Mouse (Mus musculus): Measurements from ENCODE around the gene Lims1. TPM values are rescaled to one million over a fixed set of nuclear protein-coding genes. Genes with fewer than 3 reads are reported as not detected.

Lims1 gene
- polyA plus RNA-seq, 1 experiment from 2014 or later: 111 TPM

DNA sequence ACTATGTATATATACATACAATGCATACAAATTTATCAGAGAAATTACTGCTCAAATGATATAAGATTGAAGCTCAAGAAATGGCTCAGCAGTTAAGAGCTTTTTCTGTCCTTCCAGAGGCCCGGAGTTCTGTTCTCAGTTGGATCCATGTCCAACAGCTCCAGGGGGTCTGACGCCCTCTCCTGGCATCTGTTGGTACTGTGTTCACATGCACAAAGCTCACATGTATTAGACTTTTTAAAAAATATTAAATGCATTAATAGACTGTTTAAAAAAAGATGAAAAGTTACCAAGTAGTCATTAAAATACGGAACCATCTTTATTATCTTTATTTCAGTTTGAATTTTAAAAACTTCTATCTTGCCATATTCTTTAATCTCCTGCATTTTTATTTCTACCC, 65.4 kb downstream of the Lims1 start:
- WGBS: 84% methylated on average over 3 of the region's 3 CpGs
- TF ChIP-seq EP300 (optimal IDR thresholded peaks at IDR 0.05) (no peak), CTCF (IDR thresholded peaks at IDR 0.05; ENCODE audit: low read depth) (peak; percentile 47)
- no peak for ATAC-seq (ENCODE audit: low FRiP score, low TSS enrichment)

DNA sequence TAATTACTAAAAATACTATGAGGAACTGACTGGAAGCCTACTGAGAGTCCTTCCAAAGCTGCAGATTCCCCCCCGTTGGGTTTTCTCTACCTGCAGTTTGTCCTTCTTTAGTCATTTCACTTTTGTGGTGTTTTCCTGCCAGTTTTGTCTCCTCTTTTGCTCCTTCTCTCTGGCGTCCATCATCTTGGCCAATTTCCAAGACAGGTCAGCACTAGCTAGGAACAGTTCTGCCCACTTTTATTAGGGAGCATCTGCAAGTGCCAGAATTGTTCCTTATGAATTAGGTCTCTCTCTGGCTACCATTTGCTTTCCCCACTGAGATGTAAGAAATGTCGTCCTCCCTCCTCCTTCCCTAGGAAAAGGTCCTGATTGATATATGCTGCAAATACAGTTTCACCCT, 65.9 kb downstream of the Lims1 start:
- Histone ChIP-seq H3K4me3 (ENCODE audit: low read depth, low read length) (no peak overlapping the region), H3K4me1 (replicated peaks; ENCODE audit: control insufficient read depth, insufficient read depth) (0 out of 2 replicates have a peak, but pooled peaks cover 3% of the 10 kb centered on the region), H3K27ac (replicated peaks) (no peak overlapping the region), H3K9ac (ENCODE audit: low read length) (no peak overlapping the region), H3K4me2 (replicated peaks; ENCODE audit: low read depth) (no peak overlapping the region), H3K27me3 (ENCODE audit: control insufficient read depth, insufficient read depth, low read length) (no peaks in the 10 kb centered on the region), H3K36me3 (ENCODE audit: control insufficient read depth, insufficient read depth, low read length) (no peaks in the 10 kb centered on the region), H3K9me3 (ENCODE audit: control insufficient read depth, low read length) (no peaks in the 10 kb centered on the region)
- DNase-seq (ENCODE audit: low spot score) (no peak), ATAC-seq (ENCODE audit: low FRiP score, low TSS enrichment) (no peak)
- 63% methylated on average over 3 of the region's 3 CpGs for WGBS
- TF ChIP-seq EP300 (optimal IDR thresholded peaks at IDR 0.05) (no peak), CTCF (IDR thresholded peaks at IDR 0.05; ENCODE audit: low read depth) (no peak)

More for the DNA sequence above, 65.4 kb downstream of the Lims1 start:
- H3K27ac ChIP-seq (replicated peaks): no peak overlapping the region
- H3K4me2 ChIP-seq (replicated peaks; ENCODE audit: low read depth): no peak overlapping the region
- no peaks in the 10 kb centered on the region for H3K27me3 ChIP-seq (ENCODE audit: control insufficient read depth, insufficient read depth, low read length)
- H3K36me3 ChIP-seq (ENCODE audit: control insufficient read depth, insufficient read depth, low read length): no peaks in the 10 kb centered on the region
- 0 out of 2 replicates have a peak, but pooled peaks cover 5% of the 10 kb centered on the region for H3K4me1 ChIP-seq (replicated peaks; ENCODE audit: control insufficient read depth, insufficient read depth)
- DNase-seq (ENCODE audit: low spot score): no peak
- H3K9me3 ChIP-seq (ENCODE audit: control insufficient read depth, low read length): no peaks in the 10 kb centered on the region
- H3K9ac ChIP-seq (ENCODE audit: low read length): no peak overlapping the region
- H3K4me3 ChIP-seq (ENCODE audit: low read depth, low read length): no peak overlapping the region

DNA sequence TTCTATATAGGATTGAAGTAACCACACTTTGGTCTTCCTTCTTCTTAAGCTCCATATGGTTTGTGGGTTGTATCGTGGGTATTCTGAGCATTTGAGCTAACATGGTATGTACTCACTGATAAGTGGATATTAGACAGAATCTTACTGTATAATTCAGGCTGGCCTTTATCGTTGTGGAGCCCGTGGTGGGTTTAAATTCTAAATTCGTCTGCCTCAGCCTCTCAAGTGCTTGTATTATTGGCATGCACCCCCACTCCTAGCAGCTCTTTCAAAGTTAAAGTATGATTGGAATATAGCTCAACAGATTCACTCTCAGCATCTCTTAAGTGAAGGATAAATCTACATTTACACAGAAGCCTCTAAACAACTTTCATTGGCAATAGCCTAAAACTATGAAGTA, 69.2 kb downstream of the Lims1 start:
- ATAC-seq (ENCODE audit: low FRiP score, low TSS enrichment) (no peak), DNase-seq (ENCODE audit: low spot score) (no peak)
- 65% methylated on average over 4 of the region's 4 CpGs for WGBS

DNA sequence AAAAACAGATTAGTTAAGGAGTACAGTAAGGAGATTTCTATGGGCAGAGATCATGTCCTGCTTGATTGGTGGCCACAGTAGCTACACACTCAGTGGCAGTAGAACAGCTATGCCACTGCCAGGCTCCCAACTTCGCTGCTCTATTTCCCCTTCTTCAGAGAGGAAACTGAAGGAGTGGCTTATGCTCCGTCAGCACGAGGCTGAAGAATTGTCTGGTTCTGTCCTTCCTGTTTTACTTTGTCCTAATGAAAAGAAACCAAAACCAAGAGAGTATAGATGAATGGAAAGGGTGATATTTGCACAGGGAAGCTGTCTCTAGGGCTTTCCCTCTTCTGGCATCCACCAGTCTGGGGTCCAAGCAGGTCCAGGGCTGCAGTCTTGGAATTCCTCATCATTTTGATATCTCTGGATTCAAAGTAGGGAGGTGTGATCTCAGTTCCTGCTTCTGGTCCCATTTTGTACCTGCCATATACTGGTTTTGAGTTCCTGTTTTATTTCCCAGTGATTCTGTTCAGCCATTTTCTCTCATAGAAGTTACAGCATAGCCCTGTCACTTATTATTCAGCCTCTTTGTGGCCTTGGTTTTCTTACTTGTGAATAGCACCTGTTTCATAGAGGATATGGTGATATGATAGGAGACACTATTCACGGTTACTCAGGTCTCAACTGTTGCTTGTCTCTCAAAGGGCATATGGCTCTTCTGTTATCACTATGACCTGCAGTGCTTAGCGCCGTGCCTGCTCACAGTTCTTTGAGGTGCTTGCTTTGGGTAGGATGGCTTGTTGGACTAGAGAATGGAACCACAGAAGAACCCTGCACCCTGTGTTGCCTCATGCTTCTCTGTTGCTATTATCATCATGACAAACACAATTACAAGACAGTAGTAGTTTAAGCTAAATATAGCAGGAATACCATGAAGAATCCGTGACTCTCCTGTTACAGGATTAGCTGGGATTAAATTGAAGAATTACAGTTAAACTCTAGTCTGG, 70.1 kb downstream of the Lims1 start:
- no peaks in the 10 kb centered on the region for H3K36me3 ChIP-seq (ENCODE audit: control insufficient read depth, insufficient read depth, low read length)
- no peak for DNase-seq (ENCODE audit: low spot score)
- H3K9ac ChIP-seq (ENCODE audit: low read length): no peak overlapping the region
- no peaks in the 10 kb centered on the region for H3K9me3 ChIP-seq (ENCODE audit: control insufficient read depth, low read length)
- no peak overlapping the region for H3K4me3 ChIP-seq (ENCODE audit: low read depth, low read length)
- ATAC-seq (ENCODE audit: low FRiP score, low TSS enrichment): no peak
- peak overlapping the region; percentile 61 for H3K27ac ChIP-seq (replicated peaks)
- no peak overlapping the region for H3K4me2 ChIP-seq (replicated peaks; ENCODE audit: low read depth)
- no peaks in the 10 kb centered on the region for H3K27me3 ChIP-seq (ENCODE audit: control insufficient read depth, insufficient read depth, low read length)
- 0 out of 2 replicates have a peak, but pooled peaks cover 3% of the 10 kb centered on the region for H3K4me1 ChIP-seq (replicated peaks; ENCODE audit: control insufficient read depth, insufficient read depth)
- no peak for TF ChIP-seq EP300 (optimal IDR thresholded peaks at IDR 0.05)
- no peak for TF ChIP-seq CTCF (IDR thresholded peaks at IDR 0.05; ENCODE audit: low read depth)
- WGBS: 63% methylated on average over 7 of the region's 7 CpGs

More for the DNA sequence above, 69.2 kb downstream of the Lims1 start:
- Histone ChIP-seq H3K4me3 (ENCODE audit: low read depth, low read length) (no peak overlapping the region), H3K27me3 (ENCODE audit: control insufficient read depth, insufficient read depth, low read length) (no peaks in the 10 kb centered on the region), H3K9ac (ENCODE audit: low read length) (no peak overlapping the region), H3K9me3 (ENCODE audit: control insufficient read depth, low read length) (no peaks in the 10 kb centered on the region), H3K27ac (replicated peaks) (no peak overlapping the region), H3K36me3 (ENCODE audit: control insufficient read depth, insufficient read depth, low read length) (no peaks in the 10 kb centered on the region), H3K4me2 (replicated peaks; ENCODE audit: low read depth) (no peak overlapping the region), H3K4me1 (replicated peaks; ENCODE audit: control insufficient read depth, insufficient read depth) (0 out of 2 replicates have a peak, but pooled peaks cover 3% of the 10 kb centered on the region)
- TF ChIP-seq CTCF (IDR thresholded peaks at IDR 0.05; ENCODE audit: low read depth): no peak
- TF ChIP-seq EP300 (optimal IDR thresholded peaks at IDR 0.05): no peak

DNA sequence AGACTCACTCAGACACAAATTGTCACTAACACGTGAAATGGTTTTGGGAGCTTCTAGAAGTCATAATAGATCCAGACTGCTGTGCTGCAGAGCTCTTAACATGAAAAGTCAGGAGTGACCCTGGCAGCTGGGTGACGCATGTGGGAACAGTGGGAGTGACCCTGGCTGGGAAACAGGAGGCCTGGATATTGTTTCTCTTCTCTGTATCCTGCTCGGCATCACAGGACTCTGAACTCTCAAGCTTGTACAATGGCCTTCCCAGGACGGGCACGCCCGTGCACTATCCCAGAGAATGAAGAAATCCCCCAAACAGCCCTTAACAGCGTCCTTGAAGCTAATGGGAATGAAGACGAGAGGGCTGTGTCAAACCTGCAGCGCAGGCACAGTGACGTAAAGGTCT, 70.9 kb downstream of the Lims1 start:
- H3K27me3 ChIP-seq (ENCODE audit: control insufficient read depth, insufficient read depth, low read length): no peaks in the 10 kb centered on the region
- 0 out of 2 replicates have a peak, but pooled peaks cover 3% of the 10 kb centered on the region for H3K4me1 ChIP-seq (replicated peaks; ENCODE audit: control insufficient read depth, insufficient read depth)
- H3K4me3 ChIP-seq (ENCODE audit: low read depth, low read length): no peak overlapping the region
- H3K9me3 ChIP-seq (ENCODE audit: control insufficient read depth, low read length): no peaks in the 10 kb centered on the region
- peak overlapping the region; percentile 73 for H3K27ac ChIP-seq (replicated peaks)
- H3K4me2 ChIP-seq (replicated peaks; ENCODE audit: low read depth): peak overlapping the region; percentile 29; the same call in 1 of the 2 replicates
- TF ChIP-seq EP300 (optimal IDR thresholded peaks at IDR 0.05): no peak
- TF ChIP-seq CTCF (IDR thresholded peaks at IDR 0.05; ENCODE audit: low read depth): no peak
- H3K9ac ChIP-seq (ENCODE audit: low read length): no peak overlapping the region
- DNase-seq (ENCODE audit: low spot score) (peak; percentile 56), ATAC-seq (ENCODE audit: low FRiP score, low TSS enrichment) (peak; percentile 86)
- WGBS: 58% methylated on average over 10 of the region's 10 CpGs
- H3K36me3 ChIP-seq (ENCODE audit: control insufficient read depth, insufficient read depth, low read length): peaks cover 2% of the 10 kb centered on the region; the same call in 1 of the 2 replicates

Measured in stomach, postnatal 0 days (tissue).